Mouse (Mus musculus) CH12.LX (cell line): ENCODE measurements at regions not wholly inside any gene's neighbourhood (a gene's known extent, or its start where the extent isn't known, plus 50 kb on each side); places are given as distances from the start of the nearest gene placed in this dataset.

Experiments
- DNase-seq: peaks from one replicate; pipeline ENCODE4 v3.0.0-alpha.2; 2013; ENCODE audit errors: extremely low read depth
- H3K27ac ChIP-seq: 2 replicates; pipeline ENCODE4 v1.5.1; 2012; ENCODE audit warnings: low read depth, mild to moderate bottlenecking, control low read depth, moderate library complexity; ENCODE audit not compliant: insufficient read depth
- H3K27me3 ChIP-seq: replicated peaks from 2 replicates; pipeline ENCODE3; 2012; ENCODE audit warnings: inconsistent platforms
- H3K36me3 ChIP-seq, 2 experiments: replicated peaks in 1 of 2; 2 replicates each; pipeline versions ENCODE3 to v1.6.1; 2012; ENCODE audit warnings: inconsistent platforms in 1 of 2, low read length in 1 of 2, mild to moderate bottlenecking in 1 of 2, mixed read lengths in 1 of 2, moderate library complexity in 1 of 2; ENCODE audit not compliant: control insufficient read depth in 1 of 2, insufficient read depth in 1 of 2
- H3K4me1 ChIP-seq, 2 experiments: 2 replicates each; pipeline ENCODE4 v1.6.1; 2012; ENCODE audit warnings: inconsistent platforms in 1 of 2, moderate library complexity in 1 of 2; ENCODE audit not compliant: insufficient read depth in 2 of 2, control insufficient read depth in 1 of 2
- H3K4me2 ChIP-seq: 2 replicates; pipeline ENCODE4 v1.6.1; 2012; ENCODE audit warnings: low read depth, mild to moderate bottlenecking, control low read depth; ENCODE audit not compliant: poor library complexity, insufficient read depth, severe bottlenecking
- H3K4me3 ChIP-seq, 3 experiments: fragments of 150-350 bp in 1 of 3; sonication (generic) in 1 of 3; replicated peaks in 1 of 3; 2 replicates each; pipeline versions ENCODE3 to v1.5.1; 2011 to 2012; ENCODE audit warnings: low read depth in 2 of 3, low read length in 2 of 3, mild to moderate bottlenecking in 2 of 3, moderate library complexity in 2 of 3, control low read depth in 1 of 3, improper control_type of control experiment in 1 of 3, inconsistent platforms in 1 of 3, mixed read lengths in 1 of 3; ENCODE audit not compliant: poor library complexity in 1 of 3
- H3K79me2 ChIP-seq: replicated peaks from 2 replicates; pipeline ENCODE4 v1.6.1; 2012; ENCODE audit warnings: mild to moderate bottlenecking, moderate library complexity; ENCODE audit not compliant: control insufficient read depth, poor library complexity, insufficient read depth, severe bottlenecking; ENCODE audit errors: extremely low read depth
- H3K9ac ChIP-seq: 2 replicates; pipeline ENCODE4 v1.6.1; 2012; ENCODE audit warnings: low read depth, mild to moderate bottlenecking, control low read depth, moderate library complexity; ENCODE audit not compliant: insufficient read depth
- H3K9me3 ChIP-seq: replicated peaks from 2 replicates; pipeline ENCODE3; 2012; ENCODE audit warnings: low read length, inconsistent platforms, mixed read lengths
- BHLHE40 ChIP-seq: IDR thresholded peaks from 2 replicates; pipeline ENCODE4 v1.6.1; 2011; ENCODE audit warnings: mild to moderate bottlenecking, low read depth, low read length, improper control_type of control experiment
- CHD1 ChIP-seq: IDR thresholded peaks from 2 replicates; pipeline ENCODE4 v1.6.1; 2012; ENCODE audit warnings: low read depth, low read length, improper control_type of control experiment, inconsistent platforms
- CHD2 ChIP-seq: IDR thresholded peaks from 2 replicates; pipeline ENCODE4 v1.6.1; 2011; ENCODE audit warnings: low read length, improper control_type of control experiment
- CTCF ChIP-seq, 2 experiments: IDR thresholded peaks in 1 of 2; conservative IDR thresholded peaks in 1 of 2; 2 replicates each; pipeline ENCODE4 v1.5.1; 2011 to 2012; ENCODE audit warnings: low read depth in 2 of 2, low read length in 2 of 2, improper control_type of control experiment in 1 of 2, inconsistent platforms in 1 of 2, mild to moderate bottlenecking in 1 of 2, moderate library complexity in 1 of 2
- E2F4 ChIP-seq: IDR thresholded peaks from 2 replicates; pipeline ENCODE4 v1.6.1; 2011; ENCODE audit warnings: low read depth, low read length, improper control_type of control experiment; ENCODE audit not compliant: insufficient replicate concordance
- ELF1 ChIP-seq: IDR thresholded peaks from 2 replicates; pipeline ENCODE4 v1.6.1; 2014; ENCODE audit warnings: low read depth, mild to moderate bottlenecking, inconsistent platforms, low read length, improper control_type of control experiment
- EP300 ChIP-seq: IDR thresholded peaks from 2 replicates; pipeline ENCODE4 v1.6.1; 2011; ENCODE audit warnings: low read length, improper control_type of control experiment
- ETS1 ChIP-seq: conservative IDR thresholded peaks from 2 replicates; pipeline ENCODE4 v1.6.1; 2012; ENCODE audit warnings: low read depth, mild to moderate bottlenecking, inconsistent platforms, low read length, improper control_type of control experiment, moderate library complexity
- GABPA ChIP-seq: IDR thresholded peaks from 2 replicates; pipeline ENCODE4 v1.6.1; 2012; ENCODE audit warnings: low read depth, low read length, improper control_type of control experiment, inconsistent platforms; ENCODE audit not compliant: insufficient replicate concordance
- HCFC1 ChIP-seq: IDR thresholded peaks from 2 replicates; pipeline ENCODE4 v1.6.1; 2012; ENCODE audit warnings: low read depth, mild to moderate bottlenecking, inconsistent platforms, low read length, improper control_type of control experiment
- IRF4 ChIP-seq: IDR thresholded peaks from 2 replicates; pipeline ENCODE4 v1.6.1; 2014; ENCODE audit warnings: low read depth, mild to moderate bottlenecking, inconsistent platforms, low read length, improper control_type of control experiment
- JUN ChIP-seq: IDR thresholded peaks from 2 replicates; pipeline ENCODE4 v1.6.1; 2011; ENCODE audit warnings: low read depth, mild to moderate bottlenecking, low read length, improper control_type of control experiment, moderate library complexity; ENCODE audit not compliant: insufficient read depth
- JUND ChIP-seq: conservative IDR thresholded peaks from 2 replicates; pipeline ENCODE4 v1.6.1; 2011; ENCODE audit warnings: low read depth, low read length, improper control_type of control experiment
- KAT2A ChIP-seq: IDR thresholded peaks from 2 replicates; pipeline ENCODE4 v1.6.1; 2012; ENCODE audit warnings: low read length, improper control_type of control experiment, inconsistent platforms; ENCODE audit not compliant: insufficient replicate concordance
- MAFK ChIP-seq: IDR thresholded peaks from 2 replicates; pipeline ENCODE4 v1.6.1; 2011; ENCODE audit warnings: low read length, improper control_type of control experiment; ENCODE audit not compliant: insufficient replicate concordance
- MAX ChIP-seq: IDR thresholded peaks from 2 replicates; pipeline ENCODE4 v1.6.1; 2011; ENCODE audit warnings: low read length, improper control_type of control experiment
- MAZ ChIP-seq: IDR thresholded peaks from 2 replicates; pipeline ENCODE4 v1.6.1; 2012; ENCODE audit warnings: low read depth, mild to moderate bottlenecking, inconsistent platforms, low read length, improper control_type of control experiment, moderate library complexity
- MEF2A ChIP-seq: IDR thresholded peaks from 2 replicates; pipeline ENCODE4 v1.6.1; 2014; ENCODE audit warnings: low read depth, mild to moderate bottlenecking, inconsistent platforms, low read length, improper control_type of control experiment, borderline replicate concordance
- MXI1 ChIP-seq: IDR thresholded peaks from 2 replicates; pipeline ENCODE4 v1.6.1; 2011; ENCODE audit warnings: mild to moderate bottlenecking, low read depth, low read length, improper control_type of control experiment
- MYC ChIP-seq: IDR thresholded peaks from 2 replicates; pipeline ENCODE4 v1.6.1; 2011; ENCODE audit warnings: low read depth, mild to moderate bottlenecking, improper control_type of control experiment, low read length
- NELFE ChIP-seq: IDR thresholded peaks from 2 replicates; pipeline ENCODE4 v1.6.1; 2011; ENCODE audit warnings: low read depth, low read length, improper control_type of control experiment
- NRF1 ChIP-seq: IDR thresholded peaks from 2 replicates; pipeline ENCODE4 v1.6.1; 2014; ENCODE audit warnings: low read depth, mild to moderate bottlenecking, inconsistent platforms, low read length, improper control_type of control experiment, moderate library complexity
- PAX5 ChIP-seq: IDR thresholded peaks from 2 replicates; pipeline ENCODE4 v1.6.1; 2012; ENCODE audit warnings: low read length, inconsistent platforms, mixed read lengths
- POLR2A ChIP-seq: IDR thresholded peaks from 2 replicates; pipeline ENCODE4 v1.6.1; 2011; ENCODE audit warnings: low read depth, mild to moderate bottlenecking, improper control_type of control experiment, low read length
- POLR2AphosphoS2 ChIP-seq: IDR thresholded peaks from 2 replicates; pipeline ENCODE4 v1.6.1; 2011; ENCODE audit warnings: low read depth, low read length, improper control_type of control experiment
- RAD21 ChIP-seq: IDR thresholded peaks from 2 replicates; pipeline ENCODE4 v1.6.1; 2011; ENCODE audit warnings: low read depth, mild to moderate bottlenecking, low read length, improper control_type of control experiment, moderate library complexity
- RCOR1 ChIP-seq: conservative IDR thresholded peaks from 2 replicates; pipeline ENCODE4 v1.6.1; 2012; ENCODE audit warnings: low read depth, mild to moderate bottlenecking, inconsistent platforms, low read length, improper control_type of control experiment
- SIN3A ChIP-seq: IDR thresholded peaks from 2 replicates; pipeline ENCODE4 v1.6.1; 2012; ENCODE audit warnings: low read length, improper control_type of control experiment, inconsistent platforms
- SMC3 ChIP-seq: IDR thresholded peaks from 2 replicates; pipeline ENCODE4 v1.6.1; 2011; ENCODE audit warnings: low read depth, low read length, improper control_type of control experiment
- TBP ChIP-seq: conservative IDR thresholded peaks from 2 replicates; pipeline ENCODE4 v1.6.1; 2011; ENCODE audit warnings: low read depth, low read length, improper control_type of control experiment
- TCF12 ChIP-seq: IDR thresholded peaks from 2 replicates; pipeline ENCODE4 v1.6.1; 2014; ENCODE audit warnings: low read depth, mild to moderate bottlenecking, inconsistent platforms, low read length, improper control_type of control experiment
- UBTF ChIP-seq: IDR thresholded peaks from 2 replicates; pipeline ENCODE4 v1.6.1; 2012; ENCODE audit warnings: low read depth, mild to moderate bottlenecking, inconsistent platforms, low read length, improper control_type of control experiment, moderate library complexity
- USF1 ChIP-seq: IDR thresholded peaks from 2 replicates; pipeline ENCODE4 v1.6.1; 2014; ENCODE audit warnings: low read depth, mild to moderate bottlenecking, inconsistent platforms, low read length, improper control_type of control experiment
- USF2 ChIP-seq: conservative IDR thresholded peaks from 2 replicates; pipeline ENCODE4 v1.6.1; 2011; ENCODE audit warnings: low read depth, low read length, improper control_type of control experiment
- ZC3H11A ChIP-seq: IDR thresholded peaks from 2 replicates; pipeline ENCODE4 v1.6.1; 2012; ENCODE audit warnings: low read depth, mild to moderate bottlenecking, inconsistent platforms, low read length, improper control_type of control experiment
- ZKSCAN1 ChIP-seq: IDR thresholded peaks from 2 replicates; pipeline ENCODE4 v1.6.1; 2012; ENCODE audit warnings: low read depth, inconsistent platforms, low read length, improper control_type of control experiment, borderline replicate concordance
- ZMIZ1 ChIP-seq: IDR thresholded peaks from 2 replicates; pipeline ENCODE4 v1.6.1; 2012; ENCODE audit warnings: low read depth, mild to moderate bottlenecking, inconsistent platforms, low read length, improper control_type of control experiment
- ZNF384 ChIP-seq: IDR thresholded peaks from 2 replicates; pipeline ENCODE4 v1.6.1; 2012; ENCODE audit warnings: low read depth, low read length, improper control_type of control experiment, inconsistent platforms
- dilution Hi-C: fragments of 300-500 bp; cut with MboI; formaldehyde crosslinking; loops from 2 replicates; pipeline ENCODE4 v1.14.3; 2020; ENCODE audit warnings: low sequenced_read_pairs; ENCODE audit not compliant: extremely low pct_unique_long_range_greater_than_20kb, extremely low pct_ligation_motif_present
- in situ Hi-C: fragments of 300-500 bp; cut with MboI; formaldehyde crosslinking; loops from 3 replicates; pipeline ENCODE4 v1.14.3; 2019; ENCODE audit warnings: low sequenced_read_pairs, low pct_ligation_motif_present, low pct_unique_long_range_greater_than_20kb, mixed read lengths

- peak; percentile 82 for DNase-seq
- H3K36me3 ChIP-seq, result no peaks in the 10 kb centered on the region
- TF ChIP-seq RAD21 (peak; percentile 95), TCF12 (peak; percentile 73), CTCF (conservative IDR thresholded peaks at IDR 0.05 in 1 of 2, IDR thresholded peaks at IDR 0.05 in 1 of 2; ENCODE audit: low read depth in 2 of 2, low read length in 2 of 2) (peak in 1 of 2 experiments; percentile 78; a peak in 2 of 4 replicates), ELF1 (no peak), ZKSCAN1 (no peak), NRF1 (no peak), ZNF384 (peak; percentile 87), CHD2 (peak; percentile 60; the same call in 1 of the 2 replicates), MAZ (no peak), JUN (peak; percentile 90), JUND (peak; percentile 91), SMC3 (peak; percentile 67), HCFC1 (no peak), USF2 (no peak), ZC3H11A (peak; percentile 50), MXI1 (no peak), IRF4 (peak; percentile 93), KAT2A (no peak), USF1 (no peak), POLR2AphosphoS2 (no peak), BHLHE40 (peak; percentile 64), MAFK (peak; percentile 72), MEF2A (peak; percentile 99), ZMIZ1 (no peak), MYC (peak; percentile 64; the same call in 1 of the 2 replicates), GABPA (no peak), PAX5 (no peak), UBTF (no peak), EP300 (peak; percentile 93), CHD1 (no peak), NELFE (no peak), MAX (no peak; the same call in 1 of the 2 replicates), E2F4 (no peak), ETS1 (peak; percentile 83), POLR2A (no peak), RCOR1 (peak; percentile 81), TBP (0 out of 2 replicates have a peak, but pooled peaks have one; percentile 33), SIN3A (0 out of 2 replicates have a peak, but pooled peaks have one; percentile 42)
- no peak overlapping the region for H3K9ac ChIP-seq
- H3K9me3 ChIP-seq, result no peaks in the 10 kb centered on the region
- H3K4me3 ChIP-seq, result no peak overlapping the region
- peaks cover 0 to 19% of the 10 kb centered on the region in 2 experiments; a peak in 2 of 4 replicates for H3K4me1 ChIP-seq
- no peaks in the 10 kb centered on the region for H3K27me3 ChIP-seq
- no peak overlapping the region for H3K27ac ChIP-seq
- dilution Hi-C loops, result no loop called here
- no peaks in the 10 kb centered on the region for H3K79me2 ChIP-seq
- peak overlapping the region; percentile 51; the same call in 1 of the 2 replicates for H3K4me2 ChIP-seq
- in situ Hi-C loops, result no loop called here
Measured at GRCm38 (mm10) chr13:85639376-85640229, 350.7 kb upstream of the Rasa1 start.
